Mouse (Mus musculus) lung, postnatal 0 days (tissue): ENCODE results near the gene Slc9b2. TPM values are rescaled to one million over a fixed set of nuclear protein-coding genes. Genes with fewer than 3 reads are reported as not detected.

Experiments used
- ATAC-seq: fragments of 200-750 bp; cut with Nextera tagmentation; 2 replicates; pipeline ENCODE4 v1.8.0; 2017; ENCODE audit warnings: moderate library complexity
- DNase-seq: peaks from one replicate; pipeline ENCODE4 v3.0.0-alpha.2; 2016; ENCODE audit warnings: low spot score
- H3K27ac ChIP-seq: fragments of 300-500 bp; sonication (generic); 2 replicates; pipeline ENCODE4 v1.5.1; 2014; ENCODE audit warnings: antibody characterized with exemption, mild to moderate bottlenecking, low read length, mixed read lengths
- H3K27me3 ChIP-seq: fragments of 300-500 bp; sonication (generic); replicated peaks from 2 replicates; pipeline ENCODE4 v1.6.1; 2014; ENCODE audit warnings: low read length, mixed read lengths; ENCODE audit not compliant: insufficient read depth
- H3K36me3 ChIP-seq: fragments of 300-500 bp; sonication (generic); 2 replicates; pipeline ENCODE4 v1.6.1; 2014; ENCODE audit warnings: low read length, mixed read lengths; ENCODE audit not compliant: insufficient read depth
- H3K4me1 ChIP-seq: fragments of 300-500 bp; sonication (generic); 2 replicates; pipeline ENCODE4 v1.6.1; 2014; ENCODE audit warnings: antibody characterized with exemption, low read depth, low read length, mixed read lengths; ENCODE audit not compliant: insufficient read depth
- H3K4me2 ChIP-seq: fragments of 300-500 bp; sonication (generic); replicated peaks from 2 replicates; pipeline ENCODE4 v1.6.1; 2014; ENCODE audit warnings: low read depth, mild to moderate bottlenecking, low read length, moderate library complexity, mixed read lengths
- H3K4me3 ChIP-seq: fragments of 300-500 bp; sonication (generic); 2 replicates; pipeline ENCODE4 v1.5.1; 2014; ENCODE audit warnings: low read depth, low read length
- H3K9ac ChIP-seq: fragments of 300-500 bp; sonication (generic); replicated peaks from 2 replicates; pipeline ENCODE4 v1.6.1; 2014; ENCODE audit warnings: low read depth, mild to moderate bottlenecking
- H3K9me3 ChIP-seq: fragments of 300-500 bp; sonication (generic); 2 replicates; pipeline ENCODE4 v1.6.1; 2016; ENCODE audit warnings: low read length, mixed read lengths
- CTCF ChIP-seq: IDR thresholded peaks from 2 replicates; pipeline ENCODE4 v1.5.1; 2016; ENCODE audit warnings: antibody characterized with exemption, mild to moderate bottlenecking
- EP300 ChIP-seq: IDR thresholded peaks from 2 replicates; pipeline ENCODE4 v1.6.1; 2016; ENCODE audit warnings: antibody characterized with exemption, mild to moderate bottlenecking, control low read depth
- WGBS: fragments of 180-500 bp; shearing (Covaris S2); extraction: QIAGEN DNeasy Blood & Tissue Kit; methylation state at CpG from one replicate; pipeline ENCODE4 v1.1.7; 2014; 5-methylcytosine and 5-hydroxymethylcytosine counted together
- polyA plus RNA-seq: library from polyadenylated mRNA; unstranded; fragments of >200 nt; fragmentation: Nextera tagmentation; extraction: Ambion mirVana; gene quantifications from 2 replicates; pipeline ENCODE4 v1.2.1, GENCODE M21; 2015

Gene Slc9b2
- polyA plus RNA-seq, 1 experiment from 2014 or later = 0.26 TPM

DNA sequence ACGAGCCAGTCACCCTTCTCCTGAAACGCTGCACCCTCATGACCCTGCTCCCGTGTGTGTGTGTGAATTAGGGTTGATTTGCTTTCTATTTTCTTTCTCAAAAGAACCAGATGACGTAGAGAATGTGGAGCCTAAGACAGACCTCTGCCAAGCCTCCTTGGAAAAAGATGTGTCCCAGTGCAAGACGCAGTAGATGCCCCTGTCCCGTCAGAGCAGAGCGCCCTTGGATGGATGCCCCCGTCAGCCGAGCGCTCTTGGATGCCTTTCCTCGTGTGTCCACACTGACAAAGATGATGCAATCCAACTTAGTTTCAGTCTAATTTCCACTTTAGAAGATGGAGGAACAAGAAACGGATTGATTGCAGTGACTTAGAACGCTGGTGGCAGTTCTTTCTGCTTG is 34.5 kb upstream of the Slc9b2 start:
- peaks cover 3% of the 10 kb centered on the region; the same call in 1 of the 2 replicates for H3K36me3 ChIP-seq
- no peaks in the 10 kb centered on the region for H3K27me3 ChIP-seq
- no peak overlapping the region for H3K27ac ChIP-seq
- no peak overlapping the region for H3K4me3 ChIP-seq
- DNase-seq = peak; percentile 20
- no peak overlapping the region for H3K4me2 ChIP-seq
- 70% methylated on average over 13 of the region's 13 CpGs for WGBS
- no peak overlapping the region for H3K9ac ChIP-seq
- no peaks in the 10 kb centered on the region for H3K4me1 ChIP-seq
- no peaks in the 10 kb centered on the region for H3K9me3 ChIP-seq
- TF ChIP-seq CTCF = no peak
- TF ChIP-seq EP300 = no peak
- ATAC-seq = peak; percentile 52; the same call in 1 of the 2 replicates

DNA sequence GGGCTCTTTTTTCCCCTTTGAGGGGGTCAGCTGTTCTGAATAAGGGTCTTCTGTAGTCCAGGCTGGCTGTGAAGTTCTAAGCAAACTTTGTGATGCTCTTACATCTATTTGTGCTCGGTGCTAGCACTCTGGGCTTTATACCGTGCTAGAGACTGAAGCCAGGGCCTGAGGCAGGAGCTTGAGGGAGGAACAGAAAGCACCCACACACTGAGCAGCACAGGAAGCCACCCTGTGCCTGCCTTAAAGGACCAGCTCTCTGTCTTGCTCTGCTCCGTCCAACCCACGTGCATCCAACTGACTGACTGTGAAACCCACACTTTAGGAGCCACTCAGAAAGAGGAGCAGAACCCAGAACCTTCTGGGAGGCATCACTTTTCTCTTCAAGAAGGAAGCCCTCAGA is 27.3 kb upstream of the Slc9b2 start:
- Histone ChIP-seq H3K36me3 (no peaks in the 10 kb centered on the region), H3K27ac (no peak overlapping the region), H3K4me3 (no peak overlapping the region), H3K27me3 (no peaks in the 10 kb centered on the region), H3K9ac (no peak overlapping the region), H3K9me3 (no peaks in the 10 kb centered on the region), H3K4me1 (no peaks in the 10 kb centered on the region), H3K4me2 (no peak overlapping the region)
- ATAC-seq (no peak), DNase-seq (no peak)
- TF ChIP-seq CTCF (no peak), EP300 (no peak)
- WGBS = 63% methylated on average over 4 of the region's 4 CpGs

DNA sequence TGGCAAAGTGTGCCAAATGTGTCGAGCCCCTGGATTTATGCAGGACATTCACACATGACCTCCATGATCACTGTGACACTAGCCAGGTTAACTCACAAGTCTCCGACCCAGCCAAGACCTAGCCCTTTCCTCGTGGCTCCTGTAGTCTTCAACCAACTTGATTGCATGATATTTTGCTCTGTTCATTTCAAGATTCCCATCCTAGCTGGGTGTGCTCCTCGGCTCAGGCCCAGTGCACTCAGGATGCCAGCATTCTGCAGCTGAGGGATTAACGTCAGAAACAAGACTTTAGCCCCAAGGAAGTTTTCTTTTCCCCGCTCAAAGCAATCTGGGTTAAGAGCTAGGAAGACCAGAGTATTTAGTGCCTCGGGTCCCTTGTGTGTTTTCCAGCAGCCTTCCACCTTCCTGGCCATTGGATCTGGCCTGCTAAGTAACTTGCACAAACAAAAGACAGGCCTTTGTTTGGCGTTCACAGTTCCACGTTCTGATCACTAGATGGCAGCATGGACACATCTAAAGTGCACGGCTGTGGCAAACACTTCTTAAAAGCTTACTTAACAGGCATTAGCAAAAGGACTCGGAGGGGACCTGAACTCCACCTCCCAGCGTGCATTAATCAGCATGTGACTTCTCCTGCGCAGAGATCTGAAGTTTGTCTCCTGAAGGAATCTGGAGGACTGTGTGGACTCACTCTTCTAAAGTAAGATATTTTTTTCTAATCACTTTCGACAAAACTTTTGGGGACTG is 26.7 kb upstream of the Slc9b2 start, which contains the start of gene Bdh2:
Gene Bdh2 (plus strand): TSS at position 553 of the 747 bp plus-strand sequence.
- Histone ChIP-seq H3K9ac (no peak within 1 kb of the TSS), H3K4me1 (no peaks in the 10 kb centered on the region), H3K36me3 (no peaks in the 10 kb centered on the region), H3K9me3 (no peaks in the 10 kb centered on the region), H3K27me3 (no peaks in the 10 kb centered on the region), H3K4me2 (peak within 1 kb of the TSS; percentile 37), H3K4me3 (no peak within 1 kb of the TSS), H3K27ac (no peak within 1 kb of the TSS)
- DNase-seq = peak; percentile 90
- peak; percentile 76 for ATAC-seq
- TF ChIP-seq EP300 (no peak), CTCF (peak; percentile 96)
- 21% methylated on average over 14 of the region's 14 CpGs for WGBS

DNA sequence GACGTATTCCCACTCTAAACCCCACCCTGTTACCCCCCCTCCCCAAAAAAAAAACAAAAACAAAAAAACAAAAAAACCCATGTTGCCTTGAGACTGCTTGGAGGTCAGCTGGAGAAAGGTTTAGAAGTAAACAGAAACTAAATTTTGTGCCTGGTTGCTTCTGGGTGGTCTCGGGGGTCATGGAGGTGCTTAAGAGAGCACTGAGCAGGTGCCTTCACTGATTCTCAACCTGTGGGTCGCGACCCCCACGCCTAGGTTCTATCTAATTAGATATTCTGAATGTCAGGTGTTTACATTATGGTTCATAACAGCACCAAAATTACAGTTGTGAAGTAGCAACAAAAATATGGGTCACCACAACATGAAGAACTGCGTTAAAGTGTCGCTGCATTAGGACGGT is 25.8 kb upstream of the Slc9b2 start:
- DNase-seq (no peak), ATAC-seq (no peak)
- no peak for TF ChIP-seq EP300
- TF ChIP-seq CTCF = no peak
- no peak overlapping the region for H3K27ac ChIP-seq
- H3K4me1 ChIP-seq = no peaks in the 10 kb centered on the region
- H3K4me3 ChIP-seq = no peak overlapping the region
- no peaks in the 10 kb centered on the region for H3K9me3 ChIP-seq
- H3K4me2 ChIP-seq = no peak overlapping the region
- 67% methylated on average over 8 of the region's 8 CpGs for WGBS
- no peaks in the 10 kb centered on the region for H3K36me3 ChIP-seq
- no peak overlapping the region for H3K9ac ChIP-seq
- no peaks in the 10 kb centered on the region for H3K27me3 ChIP-seq

DNA sequence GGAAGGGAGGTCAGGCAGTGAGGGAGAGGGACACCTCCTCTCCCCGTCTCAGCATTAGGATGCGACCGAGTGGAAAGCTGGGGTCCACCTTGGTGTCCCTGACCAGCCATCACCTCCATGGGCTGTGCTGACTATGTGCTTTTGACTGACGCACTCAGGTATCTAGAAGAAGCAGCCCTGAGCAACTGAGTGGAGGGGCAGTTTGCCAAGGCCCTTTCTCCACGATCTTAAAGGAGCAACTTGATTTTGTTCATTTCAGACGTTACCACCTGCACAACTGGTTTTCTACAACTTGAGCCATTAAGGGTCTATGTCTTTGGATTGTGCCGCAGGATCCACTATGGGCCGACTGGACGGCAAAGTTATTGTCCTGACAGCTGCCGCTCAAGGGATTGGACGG is 22.2 kb upstream of the Slc9b2 start:
- DNase-seq (peak; percentile 70), ATAC-seq (peak; percentile 65)
- Histone ChIP-seq H3K36me3 (no peaks in the 10 kb centered on the region), H3K27me3 (no peaks in the 10 kb centered on the region), H3K9ac (no peak overlapping the region), H3K9me3 (no peaks in the 10 kb centered on the region), H3K4me1 (no peaks in the 10 kb centered on the region), H3K27ac (no peak overlapping the region), H3K4me2 (peak overlapping the region; percentile 38), H3K4me3 (peak overlapping the region; percentile 12; the same call in 1 of the 2 replicates)
- no peak for TF ChIP-seq CTCF
- no peak for TF ChIP-seq EP300
- WGBS = 55% methylated on average over 11 of the region's 11 CpGs

DNA sequence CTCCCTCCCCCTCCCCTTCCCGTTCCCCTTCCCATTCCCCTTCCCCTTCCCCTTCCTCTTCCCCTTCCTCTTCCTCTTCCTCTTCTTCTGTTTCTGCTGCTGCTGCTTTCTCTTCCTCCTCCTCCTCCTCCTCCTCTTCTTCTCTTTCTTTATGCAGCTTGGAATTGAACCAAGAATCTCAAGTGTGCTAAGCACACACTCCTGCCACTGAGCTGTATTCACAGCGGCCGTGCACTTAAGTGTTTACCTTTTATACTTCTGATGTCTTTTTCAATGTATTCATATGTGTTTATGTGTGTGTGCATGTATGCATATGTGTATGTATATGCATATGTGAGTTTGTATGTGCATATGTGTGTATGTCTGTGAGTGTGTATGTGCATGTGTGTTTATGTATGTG is 21.7 kb upstream of the Slc9b2 start:
- WGBS = 53% methylated on average over 3 of the region's 3 CpGs
- Histone ChIP-seq H3K9ac (no peak overlapping the region), H3K9me3 (no peaks in the 10 kb centered on the region), H3K27ac (no peak overlapping the region), H3K27me3 (no peaks in the 10 kb centered on the region), H3K4me1 (no peaks in the 10 kb centered on the region), H3K4me2 (peak overlapping the region; percentile 38), H3K36me3 (no peaks in the 10 kb centered on the region), H3K4me3 (peak overlapping the region; percentile 12; the same call in 1 of the 2 replicates)
- ATAC-seq (peak; percentile 49; the same call in 1 of the 2 replicates), DNase-seq (peak; percentile 52)
- TF ChIP-seq CTCF = no peak
- no peak for TF ChIP-seq EP300
